Mouse (Mus musculus): Measurements from ENCODE around the gene Aars. TPM values are rescaled to one million over a fixed set of nuclear protein-coding genes. Genes with fewer than 3 reads are reported as not detected.
"Not testable (repeated sequence)": the region's sequence is repeated elsewhere in the genome, so short reads cannot be mapped to it uniquely, and the experiment has no call there.

The Aars gene
- polyA plus RNA-seq, 1 experiment from 2014 or later, result 75.9 TPM

- Histone ChIP-seq H3K36me3 (ENCODE audit: control insufficient read depth, insufficient read depth, low read length) (no peaks in the 10 kb centered on the region), H3K4me2 (ENCODE audit: low read length) (no peak overlapping the region), H3K9me3 (ENCODE audit: control insufficient read depth, low read length) (no peaks in the 10 kb centered on the region), H3K27me3 (ENCODE audit: control insufficient read depth, insufficient read depth, low read length) (no peaks in the 10 kb centered on the region), H3K4me1 (ENCODE audit: control insufficient read depth, insufficient read depth, low read length) (no peaks in the 10 kb centered on the region), H3K4me3 (replicated peaks; ENCODE audit: low read depth, low read length) (no peak overlapping the region), H3K27ac (replicated peaks; ENCODE audit: low read depth, low read length) (no peak overlapping the region), H3K9ac (replicated peaks; ENCODE audit: low read length) (no peak overlapping the region)
- DNase-seq (no peak), ATAC-seq (ENCODE audit: low FRiP score, low TSS enrichment) (no peak)
- 47% methylated on average over 5 of the region's 5 CpGs for WGBS
Observed at GRCm38 (mm10) chr8:111079461-111079860, 46.5 kb downstream of the Aars start.

- ATAC-seq (ENCODE audit: low FRiP score, low TSS enrichment), result no peak
- H3K9me3 ChIP-seq (ENCODE audit: control insufficient read depth, low read length), result no peaks in the 10 kb centered on the region
- H3K4me3 ChIP-seq (replicated peaks; ENCODE audit: low read depth, low read length), result no peak overlapping the region
- no peak overlapping the region for H3K27ac ChIP-seq (replicated peaks; ENCODE audit: low read depth, low read length)
- H3K9ac ChIP-seq (replicated peaks; ENCODE audit: low read length), result no peak overlapping the region
- WGBS, result 28% methylated on average over 6 of the region's 6 CpGs
- H3K36me3 ChIP-seq (ENCODE audit: control insufficient read depth, insufficient read depth, low read length), result no peaks in the 10 kb centered on the region
- no peaks in the 10 kb centered on the region for H3K27me3 ChIP-seq (ENCODE audit: control insufficient read depth, insufficient read depth, low read length)
- H3K4me1 ChIP-seq (ENCODE audit: control insufficient read depth, insufficient read depth, low read length), result no peaks in the 10 kb centered on the region
- no peak overlapping the region for H3K4me2 ChIP-seq (ENCODE audit: low read length)
- DNase-seq, result peak; percentile 46
Observed at GRCm38 (mm10) chr8:111079861-111080271, 46.9 kb downstream of the Aars start.

- no peaks in the 10 kb centered on the region for H3K27me3 ChIP-seq (ENCODE audit: control insufficient read depth, insufficient read depth, low read length)
- no peak overlapping the region for H3K27ac ChIP-seq (replicated peaks; ENCODE audit: low read depth, low read length)
- H3K9me3 ChIP-seq (ENCODE audit: control insufficient read depth, low read length), result no peaks in the 10 kb centered on the region
- no peaks in the 10 kb centered on the region for H3K4me1 ChIP-seq (ENCODE audit: control insufficient read depth, insufficient read depth, low read length)
- no peak overlapping the region for H3K4me2 ChIP-seq (ENCODE audit: low read length)
- DNase-seq (peak; percentile 46), ATAC-seq (ENCODE audit: low FRiP score, low TSS enrichment) (no peak)
- 24% methylated on average over 12 of the region's 12 CpGs for WGBS
- no peak overlapping the region for H3K4me3 ChIP-seq (replicated peaks; ENCODE audit: low read depth, low read length)
- H3K36me3 ChIP-seq (ENCODE audit: control insufficient read depth, insufficient read depth, low read length), result no peaks in the 10 kb centered on the region
- no peak overlapping the region for H3K9ac ChIP-seq (replicated peaks; ENCODE audit: low read length)
Observed at GRCm38 (mm10) chr8:111081580-111082258, 48.8 kb downstream of the Aars start.

- not testable (repeated sequence) for H3K27me3 ChIP-seq (ENCODE audit: control insufficient read depth, insufficient read depth, low read length); H3K4me2 ChIP-seq (ENCODE audit: low read length); ATAC-seq (ENCODE audit: low FRiP score, low TSS enrichment); H3K9me3 ChIP-seq (ENCODE audit: control insufficient read depth, low read length); H3K36me3 ChIP-seq (ENCODE audit: control insufficient read depth, insufficient read depth, low read length); H3K9ac ChIP-seq (replicated peaks; ENCODE audit: low read length); H3K27ac ChIP-seq (replicated peaks; ENCODE audit: low read depth, low read length); DNase-seq; H3K4me3 ChIP-seq (replicated peaks; ENCODE audit: low read depth, low read length); H3K4me1 ChIP-seq (ENCODE audit: control insufficient read depth, insufficient read depth, low read length)
- 92% methylated on average over 5 of the region's 5 CpGs for WGBS
Observed at GRCm38 (mm10) chr8:111083936-111084335, 51.0 kb downstream of the Aars start.

- Histone ChIP-seq H3K36me3 (ENCODE audit: control insufficient read depth, insufficient read depth, low read length) (no peaks in the 10 kb centered on the region), H3K4me1 (ENCODE audit: control insufficient read depth, insufficient read depth, low read length) (no peaks in the 10 kb centered on the region), H3K4me2 (ENCODE audit: low read length) (no peak overlapping the region), H3K4me3 (replicated peaks; ENCODE audit: low read depth, low read length) (no peak overlapping the region), H3K9ac (replicated peaks; ENCODE audit: low read length) (no peak overlapping the region), H3K9me3 (ENCODE audit: control insufficient read depth, low read length) (no peaks in the 10 kb centered on the region), H3K27ac (replicated peaks; ENCODE audit: low read depth, low read length) (no peak overlapping the region), H3K27me3 (ENCODE audit: control insufficient read depth, insufficient read depth, low read length) (no peaks in the 10 kb centered on the region)
- ATAC-seq (ENCODE audit: low FRiP score, low TSS enrichment) (no peak), DNase-seq (peak; percentile 91)
- WGBS, result 0% methylated on average over 2 of the region's 2 CpGs
Observed at GRCm38 (mm10) chr8:111090126-111090525, 57.2 kb downstream of the Aars start.

- H3K4me2 ChIP-seq (ENCODE audit: low read length), result no peak overlapping the region
- ATAC-seq (ENCODE audit: low FRiP score, low TSS enrichment), result no peak
Observed at GRCm38 (mm10) chr8:111091706-111092105, 58.8 kb downstream of the Aars start.

GRCm38 (mm10) chr8:111092326-111092725 lies 59.4 kb downstream of the Aars start, which contains the start of gene Clec18a:
TSS of gene Clec18a (minus strand) at chr8:111092426.
- not testable (repeated sequence) for H3K4me3 ChIP-seq (replicated peaks; ENCODE audit: low read depth, low read length); DNase-seq; ATAC-seq (ENCODE audit: low FRiP score, low TSS enrichment); H3K27me3 ChIP-seq (ENCODE audit: control insufficient read depth, insufficient read depth, low read length); H3K27ac ChIP-seq (replicated peaks; ENCODE audit: low read depth, low read length); H3K9me3 ChIP-seq (ENCODE audit: control insufficient read depth, low read length); H3K4me2 ChIP-seq (ENCODE audit: low read length); H3K4me1 ChIP-seq (ENCODE audit: control insufficient read depth, insufficient read depth, low read length); H3K9ac ChIP-seq (replicated peaks; ENCODE audit: low read length); H3K36me3 ChIP-seq (ENCODE audit: control insufficient read depth, insufficient read depth, low read length)
- WGBS, result 92% methylated on average over 5 of the region's 6 CpGs

More at GRCm38 (mm10) chr8:111091706-111092105, 58.8 kb downstream of the Aars start:
- 80% methylated on average over 7 of the region's 7 CpGs for WGBS
- Histone ChIP-seq H3K36me3 (ENCODE audit: control insufficient read depth, insufficient read depth, low read length) (no peaks in the 10 kb centered on the region), H3K27me3 (ENCODE audit: control insufficient read depth, insufficient read depth, low read length) (no peaks in the 10 kb centered on the region), H3K9ac (replicated peaks; ENCODE audit: low read length) (no peak overlapping the region), H3K4me1 (ENCODE audit: control insufficient read depth, insufficient read depth, low read length) (peaks cover 7% of the 10 kb centered on the region; the same call in 1 of the 2 replicates), H3K9me3 (ENCODE audit: control insufficient read depth, low read length) (no peaks in the 10 kb centered on the region), H3K4me3 (replicated peaks; ENCODE audit: low read depth, low read length) (no peak overlapping the region), H3K27ac (replicated peaks; ENCODE audit: low read depth, low read length) (no peak overlapping the region)
- no peak for DNase-seq

GRCm38 (mm10) chr8:111093865-111094718 lies 61.1 kb downstream of the Aars start, which contains the start of gene Pdpr:
TSS of gene Pdpr (plus strand) at chr8:111094630.
- Histone ChIP-seq H3K4me2 (ENCODE audit: low read length) (peak within 1 kb of the TSS; percentile 72), H3K27me3 (ENCODE audit: control insufficient read depth, insufficient read depth, low read length) (no peaks in the 10 kb centered on the region), H3K4me3 (replicated peaks; ENCODE audit: low read depth, low read length) (peak within 1 kb of the TSS; percentile 56), H3K36me3 (ENCODE audit: control insufficient read depth, insufficient read depth, low read length) (no peaks in the 10 kb centered on the region), H3K27ac (replicated peaks; ENCODE audit: low read depth, low read length) (peak within 1 kb of the TSS; percentile 77), H3K9me3 (ENCODE audit: control insufficient read depth, low read length) (no peaks in the 10 kb centered on the region), H3K4me1 (ENCODE audit: control insufficient read depth, insufficient read depth, low read length) (peaks cover 7% of the 10 kb centered on the region; the same call in 1 of the 2 replicates), H3K9ac (replicated peaks; ENCODE audit: low read length) (peak within 1 kb of the TSS; percentile 64)
- ATAC-seq (ENCODE audit: low FRiP score, low TSS enrichment), result peak; percentile 94
- peak; percentile 94 for DNase-seq
- 5% methylated on average over 67 of the region's 72 CpGs for WGBS

Measured in midbrain, embryonic 14.5 days (tissue).